Mouse (Mus musculus) G1E (cell line): Measurements from ENCODE around the gene Chrm3. TPM values are rescaled to one million over a fixed set of nuclear protein-coding genes. Genes with fewer than 3 reads are reported as not detected.

Experiments
- ATAC-seq: 2 replicates; pipeline ENCODE4 v1.8.0; 2016; ENCODE audit warnings: mild to moderate bottlenecking; ENCODE audit not compliant: insufficient number of reproducible peaks, poor library complexity, low FRiP score, severe bottlenecking; ENCODE audit errors: extremely low read depth
- DNase-seq: peaks from one replicate; pipeline ENCODE4 v3.0.0; 2012; ENCODE audit warnings: low spot score
- H3K27me3 ChIP-seq: 2 replicates; pipeline ENCODE4 v1.6.1; 2012; ENCODE audit warnings: mild to moderate bottlenecking, low read length, inconsistent platforms; ENCODE audit not compliant: insufficient read depth
- H3K36me3 ChIP-seq: replicated peaks from 2 replicates; pipeline ENCODE3; 2012; ENCODE audit warnings: mild to moderate bottlenecking, inconsistent platforms
- H3K4me1 ChIP-seq: 2 replicates; pipeline ENCODE4 v1.6.1; 2012; ENCODE audit warnings: low read depth, low read length, inconsistent platforms, mixed read lengths; ENCODE audit not compliant: insufficient read depth
- H3K4me3 ChIP-seq: 2 replicates; pipeline ENCODE4 v1.5.1; 2012; ENCODE audit warnings: low read depth, mild to moderate bottlenecking, inconsistent platforms, low read length, moderate library complexity, mixed read lengths
- H3K9me3 ChIP-seq: replicated peaks from 2 replicates; pipeline ENCODE4 v1.6.1; 2012; ENCODE audit warnings: inconsistent platforms
- CTCF ChIP-seq: IDR thresholded peaks from 2 replicates; pipeline ENCODE4 v1.5.1; 2012; ENCODE audit warnings: low read depth, low read length, inconsistent platforms, mixed read lengths
- GATA1 ChIP-seq: IDR thresholded peaks from 2 replicates; pipeline ENCODE4 v1.6.1; 2012; ENCODE audit warnings: borderline replicate concordance, low read length, inconsistent platforms, mixed read lengths
- GATA2 ChIP-seq: IDR thresholded peaks from 2 replicates; pipeline ENCODE4 v1.6.1; 2012; ENCODE audit warnings: low read depth, low read length, inconsistent platforms, borderline replicate concordance
- POLR2AphosphoS5 ChIP-seq: IDR thresholded peaks from 2 replicates; pipeline ENCODE4 v1.6.1; 2012; ENCODE audit warnings: low read depth, low read length, inconsistent platforms; ENCODE audit not compliant: insufficient replicate concordance
- TAL1 ChIP-seq: conservative IDR thresholded peaks from 2 replicates; pipeline ENCODE4 v1.6.1; 2012; ENCODE audit warnings: low read depth, low read length, inconsistent platforms, mixed read lengths
- polyA plus RNA-seq: library from polyadenylated mRNA; stranded (reverse); fragments of >175 nt; gene quantifications from 2 replicates; pipeline ENCODE4 v1.2.3, GENCODE M21; 2012
- total RNA-seq, 2 experiments: library from RNA; stranded (forward) in 1 of 2; stranded (reverse) in 1 of 2; fragments of 200-1000 nt in 1 of 2; fragments of >200 nt in 1 of 2; fragmentation: Nextera tagmentation in 1 of 2; gene quantifications; 2 replicates each; pipeline ENCODE4 v1.2.3; 2014 to 2017

The Chrm3 gene
- total and polyA plus RNA-seq, 3 experiments: 0.16 TPM; not detected in 2

DNA sequence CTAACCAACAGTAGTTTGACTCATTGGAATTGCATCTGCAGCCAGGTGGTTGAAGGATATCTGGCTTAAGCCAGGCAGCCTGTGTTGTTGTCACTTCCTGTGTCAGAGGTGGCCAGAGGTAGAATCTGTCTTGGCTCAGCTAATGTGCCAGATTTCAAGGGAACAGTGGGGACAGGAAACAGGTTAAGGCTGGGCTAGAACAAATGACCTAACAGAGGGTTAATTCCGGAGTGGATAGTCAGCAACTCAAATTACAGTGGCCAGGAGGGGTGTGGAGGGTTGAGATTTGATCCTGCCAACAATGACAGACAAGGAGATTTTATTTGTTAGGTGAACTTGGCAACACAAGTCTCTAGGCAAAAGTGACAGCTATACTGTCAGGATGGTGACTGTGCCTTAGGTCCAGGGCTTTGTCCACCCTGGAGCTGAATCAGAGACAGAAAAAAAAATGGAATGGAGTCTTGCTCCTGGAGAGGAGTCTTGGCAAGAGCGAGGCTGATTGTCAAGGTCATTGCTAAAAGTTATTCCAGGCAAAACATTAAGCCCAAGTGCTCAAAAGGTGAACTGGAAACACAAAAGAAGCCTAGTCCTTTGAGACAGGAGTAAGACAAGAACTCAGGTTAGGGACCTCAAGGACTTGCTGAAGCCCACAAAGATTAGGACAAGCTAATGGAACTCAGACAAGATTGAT is 5.6 kb downstream of the Chrm3 start:
- no peak for TF ChIP-seq TAL1
- no peak for TF ChIP-seq POLR2AphosphoS5
- TF ChIP-seq GATA2: no peak
- TF ChIP-seq CTCF: no peak
- no peak for TF ChIP-seq GATA1
- peaks cover 3% of the 10 kb centered on the region; the same call in 1 of the 2 replicates for H3K27me3 ChIP-seq
- H3K4me1 ChIP-seq: no peaks in the 10 kb centered on the region
- H3K36me3 ChIP-seq: no peaks in the 10 kb centered on the region
- ATAC-seq (no peak), DNase-seq (no peak)
- no peaks in the 10 kb centered on the region for H3K9me3 ChIP-seq
- H3K4me3 ChIP-seq: no peak overlapping the region

DNA sequence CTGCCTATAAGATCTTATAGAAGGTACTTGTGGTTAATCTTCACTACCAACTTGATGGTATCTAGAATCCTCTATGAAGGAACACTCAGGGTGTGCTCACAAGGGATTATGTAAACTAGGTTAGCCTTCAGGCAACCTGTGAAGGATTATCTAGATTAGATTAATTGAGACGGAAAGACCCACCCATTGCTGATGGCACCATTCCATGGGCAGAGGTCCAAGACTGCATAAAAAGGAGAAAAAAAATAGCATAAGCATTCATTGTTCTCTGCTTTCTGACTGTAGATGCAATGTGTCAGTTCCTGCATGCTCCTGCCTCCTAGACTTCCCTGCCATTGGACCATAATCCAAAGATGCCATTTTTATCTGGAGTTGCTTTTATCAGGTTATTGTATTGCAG is 8.5 kb downstream of the Chrm3 start:
- DNase-seq (no peak), ATAC-seq (no peak)
- Histone ChIP-seq H3K36me3 (no peaks in the 10 kb centered on the region), H3K27me3 (no peaks in the 10 kb centered on the region), H3K4me1 (no peaks in the 10 kb centered on the region), H3K4me3 (no peak overlapping the region), H3K9me3 (no peaks in the 10 kb centered on the region)
- TF ChIP-seq GATA1 (no peak), TAL1 (no peak), CTCF (no peak), POLR2AphosphoS5 (no peak), GATA2 (no peak)

DNA sequence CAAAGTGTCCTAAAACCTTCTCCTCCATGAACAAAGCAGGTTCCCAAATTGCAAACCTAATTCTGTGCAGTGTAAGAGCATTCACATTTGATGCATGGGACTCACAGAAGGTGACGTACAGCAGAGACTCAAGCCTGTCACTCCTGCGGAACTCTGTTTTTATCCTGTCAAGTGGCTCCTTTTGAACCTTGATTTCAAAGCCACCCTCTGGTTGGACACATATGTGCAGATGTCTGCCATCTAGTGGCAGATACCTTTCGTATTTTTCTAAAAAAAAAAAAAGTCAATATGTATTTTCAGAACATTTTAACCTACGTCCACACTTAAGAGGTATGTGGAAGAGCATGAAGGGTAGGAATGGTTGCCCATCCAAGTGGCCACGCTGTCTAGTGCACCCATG is 16.3 kb downstream of the Chrm3 start:
- Histone ChIP-seq H3K36me3 (no peaks in the 10 kb centered on the region), H3K27me3 (peaks cover 3% of the 10 kb centered on the region; the same call in 1 of the 2 replicates), H3K9me3 (no peaks in the 10 kb centered on the region), H3K4me3 (no peak overlapping the region), H3K4me1 (no peaks in the 10 kb centered on the region)
- ATAC-seq (no peak), DNase-seq (no peak)
- no peak for TF ChIP-seq POLR2AphosphoS5
- no peak for TF ChIP-seq GATA1
- TF ChIP-seq CTCF: no peak
- no peak for TF ChIP-seq GATA2
- no peak for TF ChIP-seq TAL1

DNA sequence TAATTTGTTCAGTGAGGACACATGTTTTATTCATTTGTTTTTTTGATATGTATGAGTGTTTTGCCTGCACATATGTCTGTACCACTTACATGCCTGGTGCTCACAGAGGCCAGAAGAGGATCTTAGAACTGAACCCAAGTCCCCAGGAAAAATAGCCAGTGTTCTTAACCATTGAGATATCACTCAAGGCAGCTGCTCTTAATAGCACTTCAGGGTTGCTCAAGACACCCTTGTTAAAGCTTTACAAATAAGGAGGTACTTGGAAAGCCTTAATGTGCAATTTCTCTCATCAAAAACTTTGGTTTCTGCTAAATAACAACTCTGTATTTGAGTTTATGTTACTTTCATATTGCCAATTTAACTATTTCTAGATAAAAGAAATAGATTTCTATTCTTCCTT is 25.1 kb downstream of the Chrm3 start:
- DNase-seq (no peak), ATAC-seq (no peak)
- Histone ChIP-seq H3K4me3 (no peak overlapping the region), H3K9me3 (no peaks in the 10 kb centered on the region), H3K27me3 (peaks cover 3% of the 10 kb centered on the region; the same call in 1 of the 2 replicates), H3K36me3 (no peaks in the 10 kb centered on the region), H3K4me1 (no peaks in the 10 kb centered on the region)
- TF ChIP-seq TAL1: no peak
- no peak for TF ChIP-seq CTCF
- TF ChIP-seq GATA1: no peak
- no peak for TF ChIP-seq GATA2
- TF ChIP-seq POLR2AphosphoS5: no peak

DNA sequence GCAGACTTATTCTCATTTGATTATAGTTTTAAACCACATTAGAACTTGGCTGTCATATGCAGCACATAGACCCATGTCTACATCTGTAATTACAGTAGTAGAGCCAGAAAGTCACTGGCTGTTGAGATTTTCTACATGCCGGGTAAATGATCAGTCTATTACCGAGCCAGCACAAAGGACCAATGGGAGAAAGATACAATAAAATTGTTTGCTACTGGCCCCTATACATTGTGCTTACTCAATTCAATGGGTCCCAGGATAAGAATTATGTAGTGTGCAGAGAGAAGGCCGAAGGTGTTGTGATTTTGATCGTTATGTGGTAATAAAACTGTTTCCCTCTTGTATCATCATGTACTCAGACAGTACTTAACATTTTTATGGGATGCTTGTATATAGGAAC is 27.9 kb downstream of the Chrm3 start:
- H3K27me3 ChIP-seq: no peaks in the 10 kb centered on the region
- TF ChIP-seq GATA2: no peak
- no peak for TF ChIP-seq CTCF
- no peak for TF ChIP-seq POLR2AphosphoS5
- TF ChIP-seq GATA1: no peak
- no peak for TF ChIP-seq TAL1
- no peaks in the 10 kb centered on the region for H3K4me1 ChIP-seq
- H3K9me3 ChIP-seq: no peaks in the 10 kb centered on the region
- H3K36me3 ChIP-seq: no peaks in the 10 kb centered on the region
- H3K4me3 ChIP-seq: no peak overlapping the region
- ATAC-seq (no peak), DNase-seq (no peak)

DNA sequence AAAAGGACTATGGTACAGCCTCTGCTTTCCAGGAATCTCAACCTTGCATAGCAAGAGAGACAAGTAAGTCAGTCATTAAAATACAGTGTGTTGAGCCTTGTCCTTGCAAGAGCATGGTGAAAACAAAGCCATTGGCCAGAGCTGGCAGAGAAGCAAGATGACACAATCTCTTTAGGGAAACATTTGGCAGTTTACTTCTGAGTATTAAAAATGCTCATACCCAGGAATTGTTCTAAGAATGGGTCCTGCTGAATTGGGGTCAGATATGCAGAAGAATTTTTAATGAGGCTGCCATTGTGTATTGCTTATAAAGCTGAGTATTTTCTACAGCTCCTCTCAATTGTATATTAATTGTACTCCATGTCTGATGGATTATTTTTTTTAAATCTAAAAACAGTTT is 50.8 kb downstream of the Chrm3 start:
- H3K36me3 ChIP-seq: no peaks in the 10 kb centered on the region

More for the DNA sequence above, 50.8 kb downstream of the Chrm3 start:
- Histone ChIP-seq H3K9me3 (no peaks in the 10 kb centered on the region), H3K4me3 (no peak overlapping the region), H3K4me1 (no peaks in the 10 kb centered on the region), H3K27me3 (no peaks in the 10 kb centered on the region)
- DNase-seq: no peak
- ATAC-seq: no peak
- TF ChIP-seq GATA2 (no peak), CTCF (no peak), TAL1 (no peak), POLR2AphosphoS5 (no peak), GATA1 (no peak)
